Mouse (Mus musculus) lung, postnatal 0 days (tissue): ENCODE data around the gene Ogdh.

Experiments used
- CTCF ChIP-seq: IDR thresholded peaks from 2 replicates; pipeline ENCODE4 v1.5.1; 2016; ENCODE audit warnings: antibody characterized with exemption, mild to moderate bottlenecking
- EP300 ChIP-seq: IDR thresholded peaks from 2 replicates; pipeline ENCODE4 v1.6.1; 2016; ENCODE audit warnings: antibody characterized with exemption, mild to moderate bottlenecking, control low read depth

DNA sequence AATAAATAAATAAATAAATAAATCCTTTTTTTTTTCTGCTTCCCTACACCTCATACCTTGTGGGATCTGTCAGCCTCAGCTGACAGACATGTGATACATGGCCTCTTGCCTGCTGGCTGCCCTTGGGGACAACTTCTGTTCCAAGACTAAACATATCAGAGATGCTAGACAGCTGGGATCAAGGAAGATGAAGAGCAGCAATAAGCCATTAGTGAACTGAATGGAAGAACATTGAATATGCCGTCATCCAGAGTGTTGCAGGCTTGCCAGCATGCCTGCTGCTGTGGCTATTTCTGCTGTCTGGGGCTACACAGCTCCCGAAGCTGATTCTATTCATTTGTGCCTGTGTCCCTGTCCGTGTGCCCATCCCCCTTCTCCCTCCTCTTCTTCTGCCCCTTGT lies 8.5 kb upstream of the Ogdh start:
- TF ChIP-seq CTCF (no peak), EP300 (no peak)
